Mouse (Mus musculus) adrenal gland, postnatal 36 days (tissue): ENCODE data around the gene Ppp1r14b. TPM values are rescaled to one million over a fixed set of nuclear protein-coding genes. Genes with fewer than 3 reads are reported as not detected.

Experiments
- DNase-seq, 2 experiments: peaks; one replicate each; pipeline ENCODE4 v3.0.0; 2021; ENCODE audit warnings: mixed read lengths in 1 of 2
- total RNA-seq, 2 experiments: library from RNA; stranded (reverse); gene quantifications; 2 replicates each; pipeline ENCODE4 v1.2.3; 2021

The Ppp1r14b gene
- total RNA-seq, 2 experiments from 2014 or later: 203 TPM

DNA sequence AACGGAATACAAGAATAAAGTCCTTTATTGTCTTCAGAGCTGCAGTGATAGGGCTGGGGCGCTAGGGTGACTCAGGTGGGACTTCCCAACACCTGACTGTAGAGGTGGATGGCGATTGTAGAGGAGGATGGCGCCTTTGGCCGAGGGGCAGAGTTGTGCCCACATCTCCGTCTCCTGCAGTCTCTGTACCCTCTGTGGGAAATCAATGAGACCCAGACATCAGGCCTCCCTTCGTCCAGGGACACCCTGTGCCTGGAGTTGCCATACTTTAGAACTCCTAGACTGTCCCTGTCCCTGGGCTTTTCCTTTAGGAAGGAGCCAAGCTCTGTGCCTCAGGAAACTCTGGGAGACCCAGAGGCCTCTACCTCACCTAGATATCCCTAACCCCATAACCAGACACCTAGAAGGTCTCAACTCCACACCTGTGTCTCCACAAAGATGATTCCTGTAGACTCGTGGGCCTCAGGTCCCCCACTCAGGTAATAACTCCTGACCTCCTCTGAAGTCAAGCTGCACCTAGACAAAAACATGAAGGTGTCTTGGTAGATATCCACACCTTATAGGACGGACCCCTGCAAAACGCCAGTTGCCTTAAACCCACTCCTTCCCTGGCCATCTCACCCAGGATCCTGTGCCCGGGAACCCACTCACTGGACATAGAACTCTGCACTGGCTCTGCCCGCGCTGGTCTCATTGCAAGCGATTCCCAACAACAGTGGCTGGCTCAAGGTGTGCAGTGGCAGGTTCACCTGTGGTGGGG lies 18.4 kb downstream of the Ppp1r14b start:
- DNase-seq: no peak

DNA sequence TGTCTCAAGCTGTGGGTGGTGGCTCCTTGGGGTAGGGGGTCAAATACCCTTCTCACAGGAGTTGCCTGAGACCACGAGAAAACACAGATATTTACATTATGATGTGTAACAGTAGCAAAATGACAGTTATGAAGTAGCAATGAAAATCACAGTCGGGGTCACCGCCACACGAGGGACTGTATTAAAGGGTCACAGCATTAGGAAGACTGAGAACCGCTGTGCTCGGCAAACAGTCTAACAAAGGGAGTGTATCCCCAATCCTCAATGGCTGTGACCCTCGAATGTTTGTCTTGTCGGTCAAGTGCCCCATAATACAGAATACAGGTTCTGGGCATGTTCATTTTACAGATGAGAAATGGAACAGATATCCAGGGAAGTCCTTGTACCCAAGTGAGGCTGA lies 19.2 kb downstream of the Ppp1r14b start:
- no peak for DNase-seq

DNA sequence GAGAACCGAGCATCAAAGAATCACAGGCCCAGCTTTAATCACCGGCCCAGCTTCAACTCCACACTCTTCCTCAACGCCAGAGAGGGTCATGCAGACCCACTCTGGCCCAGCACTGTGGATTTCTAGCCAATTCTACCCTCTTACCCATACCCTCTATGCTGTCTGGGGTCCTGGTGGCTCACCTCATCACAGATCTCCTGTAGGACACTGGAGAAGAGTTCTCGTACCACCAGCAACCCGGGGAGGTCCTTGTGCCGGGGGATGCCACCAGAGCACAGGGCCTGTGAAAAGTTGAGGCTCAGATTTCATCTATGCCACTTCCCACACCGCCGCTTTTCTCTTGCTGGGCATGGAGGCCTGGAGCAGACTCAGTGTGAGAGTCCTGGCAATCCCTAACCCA lies 19.7 kb downstream of the Ppp1r14b start:
- no peak for DNase-seq

DNA sequence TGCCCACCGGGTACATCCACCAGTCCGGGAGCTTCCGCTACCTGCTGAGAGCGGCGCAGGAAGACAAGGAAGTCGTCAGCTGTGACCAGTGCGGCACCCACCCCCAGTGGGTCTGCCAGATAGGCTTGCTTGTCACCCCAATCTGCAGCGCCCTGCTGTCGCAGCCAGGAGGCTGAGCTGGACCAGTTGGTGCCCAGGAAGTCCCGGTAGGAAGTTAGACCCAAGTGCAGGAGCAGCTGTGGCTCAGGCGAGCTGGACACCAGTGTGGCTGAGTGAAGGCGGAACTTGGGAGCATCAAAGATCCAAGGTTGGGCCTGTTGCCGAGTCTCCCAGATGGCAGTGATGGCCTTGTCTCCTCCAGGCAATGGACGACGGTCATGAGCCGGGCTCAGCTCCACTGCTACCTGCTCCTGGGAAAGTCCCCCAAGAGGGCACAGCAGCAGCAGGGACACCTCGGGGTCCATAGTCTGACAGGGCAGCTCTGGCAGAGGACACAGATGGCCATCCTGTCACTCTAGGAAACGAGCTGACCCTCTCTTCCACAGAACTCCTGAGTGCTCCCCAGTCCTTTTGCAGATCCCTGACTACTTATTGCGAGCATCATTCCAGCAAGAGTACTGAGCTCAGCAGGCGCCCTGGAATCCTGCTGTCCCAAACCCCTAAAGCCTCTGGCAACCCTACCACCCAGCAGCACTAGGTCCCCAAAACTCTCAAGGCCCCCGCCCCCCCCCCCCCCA lies 20.7 kb downstream of the Ppp1r14b start:
- DNase-seq: peak; percentile 24 to 50

DNA sequence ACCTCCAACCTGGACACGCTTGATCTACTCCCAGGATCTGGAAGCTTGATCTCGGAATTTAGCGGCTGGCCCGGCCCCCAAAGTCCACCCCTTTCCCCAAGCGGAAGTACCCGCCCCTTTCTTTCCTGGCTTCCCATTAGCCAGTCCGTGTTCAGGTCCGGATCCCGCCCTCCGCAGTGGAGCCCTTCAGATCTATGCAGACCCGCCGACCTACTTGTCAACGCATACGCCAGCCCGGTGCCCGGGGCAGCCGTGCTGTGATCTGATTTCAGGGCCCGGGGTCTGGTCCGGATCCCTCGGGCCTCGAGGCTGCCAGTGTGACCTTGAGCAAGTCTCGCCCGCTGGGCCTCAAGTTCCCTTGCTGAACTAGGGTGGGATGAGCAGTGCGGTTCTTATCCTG lies 21.2 kb downstream of the Ppp1r14b start, which contains the start of the genes Nudt22 and Trpt1:
Gene Nudt22, minus strand, starts transcription at position 112 of the 400 bp plus-strand sequence.
Gene Trpt1, plus strand, starts transcription at position 126 of the 400 bp plus-strand sequence.
- peak; percentile 94 to 95 for DNase-seq

DNA sequence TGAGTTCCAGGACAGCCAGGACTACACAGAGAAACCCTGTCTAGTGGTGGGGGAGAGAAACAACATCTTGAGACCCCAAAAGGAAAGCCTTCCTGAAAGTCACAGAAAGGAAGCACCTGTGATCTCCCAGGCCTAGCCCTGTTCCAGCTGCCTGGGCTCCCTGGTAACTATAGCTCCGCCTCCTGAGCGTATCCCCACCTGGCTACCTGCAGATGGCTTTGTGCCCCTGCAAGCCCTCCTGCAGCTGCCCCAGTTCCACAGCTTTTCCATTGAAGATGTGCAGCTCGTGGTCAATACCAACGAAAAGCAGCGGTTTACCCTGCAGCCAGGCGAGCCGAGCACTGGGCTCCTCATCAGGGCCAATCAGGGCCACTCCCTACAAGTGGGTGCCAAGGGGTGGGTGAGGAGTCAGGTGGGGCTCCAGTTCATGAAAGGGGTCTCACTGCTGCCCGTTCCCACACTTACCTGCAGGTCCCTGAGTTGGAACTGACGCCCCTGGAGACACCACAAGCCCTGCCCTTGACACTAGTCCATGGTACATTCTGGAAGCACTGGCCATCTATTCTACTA lies 23.0 kb downstream of the Ppp1r14b start:
- DNase-seq: no peak

DNA sequence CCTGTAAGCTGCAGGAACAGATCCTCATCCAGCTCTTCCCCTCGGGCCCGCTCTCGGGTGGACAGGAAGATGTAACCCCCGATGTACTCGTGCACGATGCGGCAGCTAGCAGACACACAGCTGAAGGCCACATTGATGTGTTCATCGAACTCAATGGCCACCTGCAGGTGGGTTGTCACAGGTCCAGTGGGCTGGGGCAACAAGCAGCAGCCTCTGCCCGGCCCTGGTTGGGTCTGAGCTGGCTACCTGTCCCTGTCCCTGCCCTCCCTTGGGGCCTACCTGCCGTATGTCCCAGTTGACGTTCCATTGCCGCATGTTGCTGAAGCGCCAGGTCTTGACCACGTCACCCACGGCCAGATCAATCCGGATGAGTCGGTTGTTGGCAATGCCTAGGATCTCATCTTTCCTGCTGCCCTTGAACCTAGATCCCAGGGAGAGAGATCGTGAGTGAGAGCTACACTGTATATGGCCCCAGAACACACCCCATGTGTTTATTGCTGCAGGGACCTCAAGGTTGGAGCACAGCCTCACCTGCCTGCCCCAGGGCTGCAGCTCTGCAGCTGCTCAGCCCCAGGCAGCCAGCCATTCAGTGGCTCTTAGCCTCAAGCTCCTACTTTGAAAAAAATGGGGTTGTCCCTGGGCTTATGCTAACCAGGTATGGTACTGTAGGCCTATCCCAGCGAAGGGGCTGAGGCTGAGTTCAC lies 24.7 kb downstream of the Ppp1r14b start:
- no peak for DNase-seq

GRCm38 (mm10) chr19:7006892-7007593 lies 32.3 kb downstream of the Ppp1r14b start:
- no peak for DNase-seq

GRCm38 (mm10) chr19:7012426-7012825 lies 37.7 kb downstream of the Ppp1r14b start:
- DNase-seq: no peak

DNA sequence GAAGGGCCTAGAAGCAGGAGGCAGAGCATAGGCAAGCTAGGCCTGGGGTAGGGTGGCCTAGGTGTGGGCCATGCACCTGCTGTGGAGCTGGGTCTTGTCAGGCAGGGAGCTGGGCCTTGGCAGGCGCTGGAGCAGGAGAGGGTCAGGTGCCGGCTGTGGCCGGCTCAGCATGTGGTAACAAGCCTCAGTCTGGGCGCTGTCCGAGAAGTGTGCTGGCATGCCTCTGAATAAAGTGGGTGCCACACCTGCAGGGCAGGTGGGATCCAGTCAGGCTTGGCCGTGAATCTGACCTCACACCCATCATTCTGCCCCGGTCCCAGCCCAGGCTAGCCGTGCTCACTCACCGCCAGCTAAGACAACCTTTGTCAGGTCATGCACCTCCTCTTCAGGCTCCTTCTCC lies 39.2 kb downstream of the Ppp1r14b start:
- no peak for DNase-seq

DNA sequence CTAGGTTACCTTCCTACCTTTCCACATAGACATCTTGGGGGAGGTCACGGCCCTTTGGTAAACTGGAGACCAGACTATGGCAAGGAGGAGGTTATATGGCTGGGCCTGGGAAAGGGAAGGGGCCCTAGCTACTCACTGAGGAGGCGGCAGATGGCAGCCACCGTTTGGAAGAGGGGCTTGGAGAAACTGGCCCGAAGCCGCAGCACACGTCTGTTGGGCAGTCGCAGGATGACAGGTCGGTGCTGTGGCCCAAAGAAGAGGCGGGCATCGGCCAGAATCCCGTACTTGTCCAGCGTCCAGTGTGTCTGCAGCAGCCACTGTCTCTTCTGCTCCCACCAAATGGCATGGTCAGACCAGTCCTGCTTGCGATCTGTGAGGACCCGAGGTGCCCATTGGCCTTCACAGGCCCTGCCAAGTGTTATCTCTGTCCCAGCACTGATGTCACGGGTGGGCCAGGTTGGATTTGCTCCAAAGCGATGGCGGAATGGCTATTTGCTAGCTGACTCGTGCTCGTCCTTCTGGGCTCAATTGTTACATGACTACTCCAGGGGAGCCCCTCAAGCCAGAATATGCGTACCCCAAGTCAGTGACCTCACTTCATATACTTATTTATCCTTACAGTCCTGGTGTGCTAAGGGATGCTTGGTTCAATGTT lies 39.8 kb downstream of the Ppp1r14b start:
- DNase-seq: no peak

DNA sequence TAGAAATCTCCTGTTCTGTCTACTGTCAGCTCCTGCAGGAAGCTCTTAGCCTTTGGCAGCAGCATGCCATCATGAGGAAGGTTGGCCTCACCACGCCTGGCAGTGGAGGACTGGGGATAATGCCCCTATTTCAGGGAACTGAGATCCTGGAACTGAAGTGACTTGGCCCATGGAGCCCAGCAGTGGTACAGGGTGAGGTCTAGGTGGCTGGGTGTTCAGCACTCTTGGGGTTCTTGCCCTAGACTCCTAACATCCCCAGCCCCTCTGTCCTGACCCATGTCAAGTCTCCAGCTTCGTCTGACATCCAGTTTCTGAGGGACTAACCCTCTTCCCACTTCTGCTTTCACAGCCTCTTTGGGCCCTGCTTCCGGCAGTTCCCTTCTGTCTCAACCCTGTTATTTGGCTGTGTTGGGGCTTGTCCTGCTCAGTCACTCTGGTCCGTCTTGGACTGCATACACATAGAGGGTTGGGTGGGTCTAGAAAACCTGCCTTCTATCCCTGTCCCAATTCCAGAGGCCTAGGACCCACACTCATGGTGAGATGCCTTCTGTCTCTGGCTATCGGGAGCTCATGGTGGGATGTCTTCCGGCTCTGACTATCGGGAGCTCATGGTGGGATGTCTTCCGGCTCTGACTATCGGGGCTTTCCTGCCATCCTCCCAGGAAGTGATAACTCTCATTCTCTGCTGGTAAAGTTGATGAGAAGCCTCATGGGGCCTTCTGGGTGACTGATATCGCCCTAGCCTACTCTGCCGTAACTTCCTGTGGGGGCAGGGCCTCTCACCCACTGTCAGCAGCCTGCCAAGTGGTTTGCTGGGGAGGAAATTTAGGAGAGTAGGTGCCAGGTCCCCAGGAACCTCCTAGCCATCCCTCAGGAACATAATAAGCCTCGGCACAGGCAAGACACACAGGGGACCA lies 43.0 kb downstream of the Ppp1r14b start:
- no peak for DNase-seq

DNA sequence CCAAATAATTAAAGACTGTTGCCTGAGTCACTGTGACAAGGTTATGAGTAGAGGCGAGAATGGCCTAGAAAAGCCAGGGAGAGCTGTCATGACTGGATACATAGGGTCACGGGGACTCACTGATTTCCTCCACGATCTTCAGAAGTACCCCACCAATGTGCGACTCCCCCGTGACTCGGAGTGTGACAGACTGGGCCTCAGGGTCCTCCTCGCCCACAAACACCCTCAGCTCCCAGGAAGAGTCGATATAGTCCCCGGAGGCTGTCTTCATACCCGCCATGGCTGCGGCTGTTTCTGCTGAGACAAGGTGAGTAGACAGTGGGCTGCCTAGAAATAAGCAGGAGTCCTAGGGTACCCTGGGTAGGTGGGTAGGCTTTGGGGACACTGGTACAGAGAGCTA lies 43.8 kb downstream of the Ppp1r14b start:
- no peak for DNase-seq

DNA sequence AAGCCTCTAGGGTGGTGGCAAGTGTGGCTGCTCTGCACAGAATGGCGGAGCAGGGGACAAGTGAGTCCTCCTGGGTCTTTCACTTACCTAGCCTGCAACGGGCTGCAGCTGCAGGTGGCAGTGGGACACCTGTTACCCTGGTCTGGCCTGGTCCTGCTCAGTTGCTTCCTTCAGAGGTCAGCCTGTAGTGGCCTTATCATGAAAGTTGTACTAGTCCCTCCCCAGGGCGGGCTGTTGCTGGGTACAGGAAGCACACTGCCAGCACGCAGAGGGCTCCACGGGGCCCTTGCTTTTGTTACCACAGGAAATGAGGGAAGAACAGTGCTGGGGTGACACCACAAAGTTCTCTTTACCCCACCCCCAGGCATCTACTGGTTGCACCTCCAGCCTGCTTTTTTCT lies 44.4 kb downstream of the Ppp1r14b start, which contains the start of gene Fermt3:
Gene Fermt3, minus strand, starts transcription at position 279 of the 400 bp plus-strand sequence.
- peak; percentile 21 to 39 for DNase-seq

DNA sequence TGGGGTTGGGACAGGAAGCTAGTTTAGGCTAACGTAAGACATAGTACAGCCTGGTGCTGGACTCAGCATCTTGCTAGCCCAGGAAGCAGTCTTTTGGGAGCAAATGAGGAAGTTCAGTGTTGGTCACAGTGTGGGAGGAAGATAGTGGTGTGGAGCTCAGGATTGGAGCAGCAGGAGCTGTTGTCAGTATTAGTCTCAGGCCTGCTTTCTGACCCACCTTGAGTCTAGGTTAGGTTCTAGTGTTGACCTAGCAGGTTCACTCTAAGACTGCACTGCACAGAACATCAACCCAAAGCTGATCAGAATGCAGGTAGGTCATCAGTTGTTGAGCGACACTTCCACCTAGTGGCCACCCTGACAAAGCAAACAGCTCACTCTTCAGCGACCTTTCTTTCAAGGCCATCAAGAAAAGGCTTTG lies 45.5 kb downstream of the Ppp1r14b start:
- DNase-seq: peak; percentile 74 to 79

Other genes starting within 250 kb of the Ppp1r14b start
- gene Rps6ka4, start 134.3 kb upstream of the Ppp1r14b start, total RNA-seq: 10 to 100 TPM; 30.0 to 30.7 TPM
- gene Ccdc88b, start 116.8 kb upstream of the Ppp1r14b start, total RNA-seq: 1 to 10 TPM; 1.7 to 1.8 TPM
- gene Trmt112, start 65.3 kb upstream of the Ppp1r14b start, total RNA-seq: 100 to 1,000 TPM in 1 of 2 experiments, 10 to 100 TPM in 1; 93.1 to 116 TPM
- gene Prdx5, start 64.9 kb upstream of the Ppp1r14b start, total RNA-seq: 100 to 1,000 TPM; 254 to 293 TPM
- gene Esrra, start 53.2 kb upstream of the Ppp1r14b start, total RNA-seq: 10 to 100 TPM; 33.6 to 50.9 TPM
- gene Catsperz, start 49.6 kb upstream of the Ppp1r14b start, total RNA-seq: not detected
- under 1 TPM; 0.16 to 0.20 TPM for gene Kcnk4, start 40.5 kb upstream of the Ppp1r14b start, total RNA-seq
- gene Bad, start 33.1 kb upstream of the Ppp1r14b start, total RNA-seq: 10 to 100 TPM; 48.6 to 54.5 TPM
- gene Gpr137, start 32.5 kb upstream of the Ppp1r14b start, total RNA-seq: 10 to 100 TPM; 49.1 to 49.9 TPM
- gene Plcb3, start 1.5 kb downstream of the Ppp1r14b start, total RNA-seq: 10 to 100 TPM; 41.8 to 44.5 TPM
- 100 to 1,000 TPM in 1 of 2 experiments, 10 to 100 TPM in 1; 93.3 to 103 TPM for gene Fkbp2, start 5.5 kb downstream of the Ppp1r14b start, total RNA-seq
- 10 to 100 TPM; 92.0 to 95.7 TPM for gene Vegfb, start 12.7 kb downstream of the Ppp1r14b start, total RNA-seq
- 10 to 100 TPM; 38.5 to 46.1 TPM for gene Dnajc4, start 17.6 kb downstream of the Ppp1r14b start, total RNA-seq
- 10 to 100 TPM; 39.0 to 42.4 TPM for gene Nudt22, start 21.1 kb downstream of the Ppp1r14b start, total RNA-seq
- gene Trpt1, start 21.2 kb downstream of the Ppp1r14b start, total RNA-seq: 10 to 100 TPM in 1 of 2 experiments, 1 to 10 TPM in 1; 8.2 to 16.8 TPM
- gene Fermt3, start 44.5 kb downstream of the Ppp1r14b start, total RNA-seq: 1 to 10 TPM; 6.9 TPM
- gene Stip1, start 65.0 kb downstream of the Ppp1r14b start, total RNA-seq: 100 to 1,000 TPM; 149 to 281 TPM
- 10 to 100 TPM; 52.5 to 66.7 TPM for gene Macrod1, start 81.8 kb downstream of the Ppp1r14b start, total RNA-seq
- 1 to 10 TPM; 1.3 to 4.0 TPM for gene Flrt1, start 130.8 kb downstream of the Ppp1r14b start, total RNA-seq
- 100 to 1,000 TPM; 118 to 130 TPM for gene Otub1, start 231.3 kb downstream of the Ppp1r14b start, total RNA-seq
- gene Cox8a, start 242.6 kb downstream of the Ppp1r14b start, total RNA-seq: 1,000 to 10,000 TPM; 1,022 to 1,091 TPM